Mouse (Mus musculus): ENCODE data around the gene Pcif1. TPM values are rescaled to one million over a fixed set of nuclear protein-coding genes. Genes with fewer than 3 reads are reported as not detected.
A peak's percentile ranks its signal among the peaks of the same experiment; 100 is the strongest.

Pcif1 gene
- polyA plus RNA-seq, 1 experiment from 2014 or later = 53.4 TPM

- Histone ChIP-seq H3K4me2 (ENCODE audit: low read depth, low read length) (no peak overlapping the region), H3K27me3 (ENCODE audit: control insufficient read depth, insufficient read depth, low read length) (no peaks in the 10 kb centered on the region), H3K9me3 (replicated peaks; ENCODE audit: control insufficient read depth, low read length) (no peaks in the 10 kb centered on the region), H3K9ac (ENCODE audit: low read length) (no peak overlapping the region), H3K36me3 (ENCODE audit: control insufficient read depth, insufficient read depth) (peaks cover 5% of the 10 kb centered on the region; the same call in 1 of the 2 replicates), H3K27ac (ENCODE audit: low read length) (no peak overlapping the region), H3K4me1 (ENCODE audit: control insufficient read depth, insufficient read depth, low read length) (no peaks in the 10 kb centered on the region), H3K4me3 (ENCODE audit: low read length) (no peak overlapping the region)
- ATAC-seq (replicated peaks; ENCODE audit: extremely low read depth, insufficient read depth, low FRiP score) = no peak
- 77% methylated on average over 4 of the region's 4 CpGs for WGBS
These were observed 44.2 kb downstream of the Pcif1 start for GRCm38 (mm10) chr2:164923291-164923690.

- ATAC-seq (replicated peaks; ENCODE audit: extremely low read depth, insufficient read depth, low FRiP score) = peak; percentile 64
- no peak overlapping the region for H3K9ac ChIP-seq (ENCODE audit: low read length)
- no peak overlapping the region for H3K4me3 ChIP-seq (ENCODE audit: low read length)
These were observed 45.2 kb downstream of the Pcif1 start for GRCm38 (mm10) chr2:164924100-164924857.

GRCm38 (mm10) chr2:164930706-164931581 lies 51.8 kb downstream of the Pcif1 start:
- no peak for ATAC-seq (replicated peaks; ENCODE audit: extremely low read depth, insufficient read depth, low FRiP score)
- Histone ChIP-seq H3K36me3 (ENCODE audit: control insufficient read depth, insufficient read depth) (no peaks in the 10 kb centered on the region), H3K27ac (ENCODE audit: low read length) (no peak overlapping the region), H3K9ac (ENCODE audit: low read length) (no peak overlapping the region), H3K9me3 (replicated peaks; ENCODE audit: control insufficient read depth, low read length) (no peaks in the 10 kb centered on the region), H3K4me3 (ENCODE audit: low read length) (no peak overlapping the region), H3K27me3 (ENCODE audit: control insufficient read depth, insufficient read depth, low read length) (peaks cover 15% of the 10 kb centered on the region), H3K4me2 (ENCODE audit: low read depth, low read length) (no peak overlapping the region), H3K4me1 (ENCODE audit: control insufficient read depth, insufficient read depth, low read length) (no peaks in the 10 kb centered on the region)
- 54% methylated on average over 11 of the region's 11 CpGs for WGBS

More at GRCm38 (mm10) chr2:164924100-164924857, 45.2 kb downstream of the Pcif1 start:
- Histone ChIP-seq H3K27ac (ENCODE audit: low read length) (no peak overlapping the region), H3K4me1 (ENCODE audit: control insufficient read depth, insufficient read depth, low read length) (no peaks in the 10 kb centered on the region), H3K27me3 (ENCODE audit: control insufficient read depth, insufficient read depth, low read length) (no peaks in the 10 kb centered on the region), H3K36me3 (ENCODE audit: control insufficient read depth, insufficient read depth) (0 out of 2 replicates have a peak, but pooled peaks cover 2% of the 10 kb centered on the region), H3K9me3 (replicated peaks; ENCODE audit: control insufficient read depth, low read length) (no peaks in the 10 kb centered on the region), H3K4me2 (ENCODE audit: low read depth, low read length) (no peak overlapping the region)
- 29% methylated on average over 11 of the region's 11 CpGs for WGBS

- peaks cover 27% of the 10 kb centered on the region for H3K27me3 ChIP-seq (ENCODE audit: control insufficient read depth, insufficient read depth, low read length)
- H3K4me1 ChIP-seq (ENCODE audit: control insufficient read depth, insufficient read depth, low read length) = no peaks in the 10 kb centered on the region
- ATAC-seq (replicated peaks; ENCODE audit: extremely low read depth, insufficient read depth, low FRiP score) = no peak
- H3K9ac ChIP-seq (ENCODE audit: low read length) = no peak overlapping the region
- H3K27ac ChIP-seq (ENCODE audit: low read length) = no peak overlapping the region
- H3K4me3 ChIP-seq (ENCODE audit: low read length) = no peak overlapping the region
- no peaks in the 10 kb centered on the region for H3K9me3 ChIP-seq (replicated peaks; ENCODE audit: control insufficient read depth, low read length)
- 32% methylated on average over 9 of the region's 10 CpGs for WGBS
- H3K36me3 ChIP-seq (ENCODE audit: control insufficient read depth, insufficient read depth) = no peaks in the 10 kb centered on the region
- no peak overlapping the region for H3K4me2 ChIP-seq (ENCODE audit: low read depth, low read length)
These were observed 54.4 kb downstream of the Pcif1 start for GRCm38 (mm10) chr2:164933534-164933933.

- ATAC-seq (replicated peaks; ENCODE audit: extremely low read depth, insufficient read depth, low FRiP score) = no peak
- H3K9ac ChIP-seq (ENCODE audit: low read length) = no peak overlapping the region
- H3K4me1 ChIP-seq (ENCODE audit: control insufficient read depth, insufficient read depth, low read length) = peaks cover 7% of the 10 kb centered on the region
- H3K36me3 ChIP-seq (ENCODE audit: control insufficient read depth, insufficient read depth) = no peaks in the 10 kb centered on the region
- no peak overlapping the region for H3K4me3 ChIP-seq (ENCODE audit: low read length)
- no peak overlapping the region for H3K4me2 ChIP-seq (ENCODE audit: low read depth, low read length)
- 69% methylated on average over 4 of the region's 4 CpGs for WGBS
- peaks cover 45% of the 10 kb centered on the region for H3K27me3 ChIP-seq (ENCODE audit: control insufficient read depth, insufficient read depth, low read length)
- H3K9me3 ChIP-seq (replicated peaks; ENCODE audit: control insufficient read depth, low read length) = no peaks in the 10 kb centered on the region
- no peak overlapping the region for H3K27ac ChIP-seq (ENCODE audit: low read length)
These were observed 56.9 kb downstream of the Pcif1 start for GRCm38 (mm10) chr2:164935991-164936390.

- ATAC-seq (replicated peaks; ENCODE audit: extremely low read depth, insufficient read depth, low FRiP score) = 0 out of 2 replicates have a peak, but pooled peaks have one; percentile 39
- Histone ChIP-seq H3K9ac (ENCODE audit: low read length) (no peak overlapping the region), H3K27me3 (ENCODE audit: control insufficient read depth, insufficient read depth, low read length) (peaks cover 39% of the 10 kb centered on the region)
These were observed 59.3 kb downstream of the Pcif1 start for GRCm38 (mm10) chr2:164938146-164939091.

GRCm38 (mm10) chr2:164939106-164939505 lies 60.0 kb downstream of the Pcif1 start:
- Histone ChIP-seq H3K4me1 (ENCODE audit: control insufficient read depth, insufficient read depth, low read length) (peaks cover 7% of the 10 kb centered on the region), H3K9me3 (replicated peaks; ENCODE audit: control insufficient read depth, low read length) (no peaks in the 10 kb centered on the region), H3K27ac (ENCODE audit: low read length) (no peak overlapping the region), H3K4me3 (ENCODE audit: low read length) (peak overlapping the region; percentile 28), H3K27me3 (ENCODE audit: control insufficient read depth, insufficient read depth, low read length) (peaks cover 38% of the 10 kb centered on the region), H3K4me2 (ENCODE audit: low read depth, low read length) (peak overlapping the region; percentile 62), H3K9ac (ENCODE audit: low read length) (no peak overlapping the region), H3K36me3 (ENCODE audit: control insufficient read depth, insufficient read depth) (no peaks in the 10 kb centered on the region)
- WGBS = 3% methylated on average over 11 of the region's 11 CpGs
- ATAC-seq (replicated peaks; ENCODE audit: extremely low read depth, insufficient read depth, low FRiP score) = no peak

More at GRCm38 (mm10) chr2:164938146-164939091, 59.3 kb downstream of the Pcif1 start:
- 4% methylated on average over 39 of the region's 39 CpGs for WGBS
- peak overlapping the region; percentile 62 for H3K4me2 ChIP-seq (ENCODE audit: low read depth, low read length)
- H3K4me1 ChIP-seq (ENCODE audit: control insufficient read depth, insufficient read depth, low read length) = peaks cover 7% of the 10 kb centered on the region
- peak overlapping the region; percentile 28 for H3K4me3 ChIP-seq (ENCODE audit: low read length)
- H3K9me3 ChIP-seq (replicated peaks; ENCODE audit: control insufficient read depth, low read length) = no peaks in the 10 kb centered on the region
- H3K27ac ChIP-seq (ENCODE audit: low read length) = no peak overlapping the region
- H3K36me3 ChIP-seq (ENCODE audit: control insufficient read depth, insufficient read depth) = no peaks in the 10 kb centered on the region

- 24% methylated on average over 10 of the region's 10 CpGs for WGBS
- no peak within 1 kb of the TSS for H3K27ac ChIP-seq (ENCODE audit: low read length)
- H3K4me1 ChIP-seq (ENCODE audit: control insufficient read depth, insufficient read depth, low read length) = peaks cover 7% of the 10 kb centered on the region
- no peak within 1 kb of the TSS for H3K4me2 ChIP-seq (ENCODE audit: low read depth, low read length)
- H3K27me3 ChIP-seq (ENCODE audit: control insufficient read depth, insufficient read depth, low read length) = peaks cover 33% of the 10 kb centered on the region
- no peak within 1 kb of the TSS for H3K9ac ChIP-seq (ENCODE audit: low read length)
- no peaks in the 10 kb centered on the region for H3K36me3 ChIP-seq (ENCODE audit: control insufficient read depth, insufficient read depth)
- no peak for ATAC-seq (replicated peaks; ENCODE audit: extremely low read depth, insufficient read depth, low FRiP score)
- no peaks in the 10 kb centered on the region for H3K9me3 ChIP-seq (replicated peaks; ENCODE audit: control insufficient read depth, low read length)
- H3K4me3 ChIP-seq (ENCODE audit: low read length) = no peak within 1 kb of the TSS
These were observed 61.2 kb downstream of the Pcif1 start, which contains the start of gene Mmp9 for GRCm38 (mm10) chr2:164940140-164940830. Gene Mmp9, plus strand, starts transcription at chr2:164940780.
